Mouse (Mus musculus) embryonic facial prominence, embryonic 13.5 days (tissue): Measurements from ENCODE around the gene Fkbp9. TPM values are rescaled to one million over a fixed set of nuclear protein-coding genes. Genes with fewer than 3 reads are reported as not detected.
A peak's percentile ranks its signal among the peaks of the same experiment; 100 is the strongest.

Experiments used
- ATAC-seq: fragments of 200-750 bp; cut with Nextera tagmentation; 2 replicates; pipeline ENCODE4 v1.8.0; 2017; ENCODE audit warnings: low read depth; ENCODE audit not compliant: insufficient number of reproducible peaks, insufficient read depth, low FRiP score, low TSS enrichment
- H3K27ac ChIP-seq: fragments of 300-500 bp; sonication (generic); 2 replicates; pipeline ENCODE4 v1.5.1; 2015; ENCODE audit warnings: moderate library complexity, mild to moderate bottlenecking, inconsistent platforms
- H3K27me3 ChIP-seq: fragments of 300-500 bp; sonication (generic); 2 replicates; pipeline ENCODE4 v1.6.1; 2015; ENCODE audit warnings: mild to moderate bottlenecking, inconsistent platforms
- H3K36me3 ChIP-seq: fragments of 300-500 bp; sonication (generic); 2 replicates; pipeline ENCODE4 v1.6.1; 2015; ENCODE audit warnings: mild to moderate bottlenecking, inconsistent platforms
- H3K4me1 ChIP-seq: fragments of 300-500 bp; sonication (generic); 2 replicates; pipeline ENCODE4 v1.6.1; 2015; ENCODE audit warnings: inconsistent platforms
- H3K4me2 ChIP-seq: fragments of 300-500 bp; sonication (generic); 2 replicates; pipeline ENCODE4 v1.6.1; 2015; ENCODE audit warnings: moderate library complexity, mild to moderate bottlenecking, inconsistent platforms
- H3K4me3 ChIP-seq: fragments of 300-500 bp; sonication (generic); 2 replicates; pipeline ENCODE4 v1.5.1; 2015; ENCODE audit warnings: mild to moderate bottlenecking, inconsistent platforms
- H3K9ac ChIP-seq: fragments of 300-500 bp; sonication (generic); 2 replicates; pipeline ENCODE4 v1.6.1; 2015; ENCODE audit warnings: mild to moderate bottlenecking, inconsistent platforms
- H3K9me3 ChIP-seq: fragments of 300-500 bp; sonication (generic); 2 replicates; pipeline ENCODE4 v1.6.1; 2016; ENCODE audit warnings: inconsistent platforms
- WGBS: fragments of 180-500 bp; shearing (Covaris S2); methylation state at CpG from one replicate; pipeline ENCODE4 v1.1.7; 2015; ENCODE audit warnings: mixed read lengths; 5-methylcytosine and 5-hydroxymethylcytosine counted together
- polyA plus RNA-seq: library from polyadenylated mRNA; unstranded; fragments of >200 nt; fragmentation: Nextera tagmentation; extraction: Ambion mirVana; gene quantifications from 2 replicates; pipeline ENCODE4 v1.2.1, GENCODE M21; 2015

Gene Fkbp9
- 171 and 199 TPM in 2 replicates for polyA plus RNA-seq

GRCm38 (mm10) chr6:56831697-56832406 lies at the start of gene Fkbp9:
Gene Fkbp9, plus strand, starts transcription at chr6:56832059.
- peak within 1 kb of the TSS; percentile 85 for H3K27ac ChIP-seq
- H3K4me1 ChIP-seq, result peaks cover 19% of the 10 kb centered on the region
- peak within 1 kb of the TSS; percentile 92 for H3K9ac ChIP-seq
- under 1% methylated on average over 55 of the region's 58 CpGs for WGBS
- peaks cover 18% of the 10 kb centered on the region for H3K36me3 ChIP-seq
- no peaks in the 10 kb centered on the region for H3K9me3 ChIP-seq
- H3K4me2 ChIP-seq, result peak within 1 kb of the TSS; percentile 66
- no peaks in the 10 kb centered on the region for H3K27me3 ChIP-seq
- ATAC-seq, result peak; percentile 91
- H3K4me3 ChIP-seq, result peak within 1 kb of the TSS; percentile 78

GRCm38 (mm10) chr6:56783561-56784272 lies 48.1 kb upstream of the Fkbp9 start:
- peaks cover 56% of the 10 kb centered on the region for H3K36me3 ChIP-seq
- no peak overlapping the region for H3K27ac ChIP-seq
- no peak overlapping the region for H3K4me2 ChIP-seq
- H3K4me1 ChIP-seq, result peaks cover 4% of the 10 kb centered on the region
- ATAC-seq, result no peak
- no peak overlapping the region for H3K4me3 ChIP-seq
- H3K9me3 ChIP-seq, result no peaks in the 10 kb centered on the region
- 93% methylated on average over 4 of the region's 4 CpGs for WGBS
- H3K9ac ChIP-seq, result no peak overlapping the region
- no peaks in the 10 kb centered on the region for H3K27me3 ChIP-seq

GRCm38 (mm10) chr6:56785068-56785467 lies 46.8 kb upstream of the Fkbp9 start:
- H3K4me2 ChIP-seq, result no peak overlapping the region
- no peak overlapping the region for H3K4me3 ChIP-seq
- peaks cover 4% of the 10 kb centered on the region for H3K4me1 ChIP-seq
- no peak overlapping the region for H3K27ac ChIP-seq
- H3K9me3 ChIP-seq, result no peaks in the 10 kb centered on the region
- H3K9ac ChIP-seq, result no peak overlapping the region
- 86% methylated on average over 5 of the region's 5 CpGs for WGBS
- H3K36me3 ChIP-seq, result peaks cover 50% of the 10 kb centered on the region
- no peaks in the 10 kb centered on the region for H3K27me3 ChIP-seq
- ATAC-seq, result no peak

GRCm38 (mm10) chr6:56787668-56788067 lies 44.2 kb upstream of the Fkbp9 start:
- Histone ChIP-seq H3K9ac (no peak overlapping the region), H3K4me2 (no peak overlapping the region), H3K36me3 (peaks cover 38% of the 10 kb centered on the region), H3K4me3 (no peak overlapping the region), H3K4me1 (peaks cover 4% of the 10 kb centered on the region), H3K9me3 (no peaks in the 10 kb centered on the region), H3K27me3 (no peaks in the 10 kb centered on the region), H3K27ac (no peak overlapping the region)
- 81% methylated on average over 2 of the region's 2 CpGs for WGBS
- ATAC-seq, result no peak

GRCm38 (mm10) chr6:56789336-56789735 lies 42.5 kb upstream of the Fkbp9 start:
- Histone ChIP-seq H3K4me1 (peaks cover 9% of the 10 kb centered on the region), H3K9ac (no peak overlapping the region), H3K9me3 (no peaks in the 10 kb centered on the region), H3K27me3 (no peaks in the 10 kb centered on the region), H3K36me3 (peaks cover 31% of the 10 kb centered on the region), H3K27ac (no peak overlapping the region), H3K4me3 (no peak overlapping the region), H3K4me2 (no peak overlapping the region)
- no peak for ATAC-seq
- WGBS, result 89% methylated on average over 3 of the region's 3 CpGs

- no peak overlapping the region for H3K4me3 ChIP-seq
- ATAC-seq, result no peak
- WGBS, result 86% methylated on average over 5 of the region's 5 CpGs
Observed at GRCm38 (mm10) chr6:56794834-56795233, 37.0 kb upstream of the Fkbp9 start.

GRCm38 (mm10) chr6:56796232-56796631 lies 35.6 kb upstream of the Fkbp9 start:
- Histone ChIP-seq H3K36me3 (0 out of 2 replicates have a peak, but pooled peaks cover 5% of the 10 kb centered on the region), H3K27me3 (no peaks in the 10 kb centered on the region), H3K4me3 (peak overlapping the region; percentile 79), H3K27ac (no peak overlapping the region), H3K4me2 (peak overlapping the region; percentile 73), H3K4me1 (peaks cover 24% of the 10 kb centered on the region), H3K9me3 (no peaks in the 10 kb centered on the region), H3K9ac (peak overlapping the region; percentile 97)
- ATAC-seq, result no peak
- WGBS, result 10% methylated on average over 8 of the region's 8 CpGs

More at GRCm38 (mm10) chr6:56794834-56795233, 37.0 kb upstream of the Fkbp9 start:
- Histone ChIP-seq H3K9me3 (no peaks in the 10 kb centered on the region), H3K27me3 (no peaks in the 10 kb centered on the region), H3K4me2 (peak overlapping the region; percentile 73), H3K27ac (no peak overlapping the region), H3K36me3 (0 out of 2 replicates have a peak, but pooled peaks cover 5% of the 10 kb centered on the region), H3K9ac (no peak overlapping the region), H3K4me1 (peaks cover 24% of the 10 kb centered on the region)

GRCm38 (mm10) chr6:56796668-56797141 lies 35.2 kb upstream of the Fkbp9 start:
- Histone ChIP-seq H3K36me3 (0 out of 2 replicates have a peak, but pooled peaks cover 5% of the 10 kb centered on the region), H3K4me1 (peaks cover 24% of the 10 kb centered on the region), H3K4me2 (peak overlapping the region; percentile 73), H3K27me3 (no peaks in the 10 kb centered on the region), H3K4me3 (peak overlapping the region; percentile 79), H3K27ac (peak overlapping the region; percentile 99), H3K9me3 (no peaks in the 10 kb centered on the region), H3K9ac (peak overlapping the region; percentile 97)
- WGBS, result 0% methylated on average over 16 of the region's 16 CpGs
- no peak for ATAC-seq

GRCm38 (mm10) chr6:56797311-56798151 lies 34.3 kb upstream of the Fkbp9 start, which contains the start of gene Kbtbd2:
Gene Kbtbd2, minus strand, starts transcription at chr6:56797813.
- H3K27me3 ChIP-seq, result no peaks in the 10 kb centered on the region

GRCm38 (mm10) chr6:56798152-56798465 lies 33.8 kb upstream of the Fkbp9 start:
- Histone ChIP-seq H3K4me1 (peaks cover 24% of the 10 kb centered on the region), H3K9ac (peak overlapping the region; percentile 97), H3K27me3 (no peaks in the 10 kb centered on the region), H3K4me2 (peak overlapping the region; percentile 73), H3K9me3 (no peaks in the 10 kb centered on the region), H3K36me3 (no peaks in the 10 kb centered on the region), H3K27ac (peak overlapping the region; percentile 99), H3K4me3 (peak overlapping the region; percentile 79)
- 13% methylated on average over 8 of the region's 8 CpGs for WGBS
- no peak for ATAC-seq

More at GRCm38 (mm10) chr6:56797311-56798151, 34.3 kb upstream of the Fkbp9 start, which contains the start of gene Kbtbd2:
- H3K4me3 ChIP-seq, result peak within 1 kb of the TSS; percentile 79
- WGBS, result under 1% methylated on average over 98 of the region's 98 CpGs
- ATAC-seq, result peak; percentile 91
- peaks cover 24% of the 10 kb centered on the region for H3K4me1 ChIP-seq
- H3K4me2 ChIP-seq, result peak within 1 kb of the TSS; percentile 73
- H3K36me3 ChIP-seq, result 0 out of 2 replicates have a peak, but pooled peaks cover 5% of the 10 kb centered on the region
- peak within 1 kb of the TSS; percentile 99 for H3K27ac ChIP-seq
- peak within 1 kb of the TSS; percentile 97 for H3K9ac ChIP-seq
- H3K9me3 ChIP-seq, result no peaks in the 10 kb centered on the region

- H3K4me1 ChIP-seq, result no peaks in the 10 kb centered on the region
- no peaks in the 10 kb centered on the region for H3K27me3 ChIP-seq
- no peak for ATAC-seq
- no peak overlapping the region for H3K27ac ChIP-seq
- H3K9me3 ChIP-seq, result no peaks in the 10 kb centered on the region
- H3K4me2 ChIP-seq, result no peak overlapping the region
- H3K9ac ChIP-seq, result no peak overlapping the region
- H3K36me3 ChIP-seq, result no peaks in the 10 kb centered on the region
- no peak overlapping the region for H3K4me3 ChIP-seq
- WGBS, result 68% methylated on average over 4 of the region's 4 CpGs
Observed at GRCm38 (mm10) chr6:56805026-56805425, 26.8 kb upstream of the Fkbp9 start.
